Mouse (Mus musculus): ENCODE data around the gene Ghsr. TPM values are rescaled to one million over a fixed set of nuclear protein-coding genes. Genes with fewer than 3 reads are reported as not detected.

The Ghsr gene
- polyA plus RNA-seq, 1 experiment: not detected

GRCm38 (mm10) chr3:27424049-27424667 lies 53.0 kb downstream of the Ghsr start:
- Histone ChIP-seq H3K79me3 (ENCODE audit: low read depth) (no peaks in the 10 kb centered on the region), H3K79me2 (ENCODE audit: control insufficient read depth, insufficient read depth) (no peaks in the 10 kb centered on the region), H3ac (ENCODE audit: control insufficient read depth, insufficient read length, low read depth) (no peak overlapping the region), H3K36me3 (ENCODE audit: control insufficient read depth, insufficient read depth) (peaks cover 50% of the 10 kb centered on the region), H3K4me3 (ENCODE audit: insufficient read depth, poor library complexity, severe bottlenecking) (no peak overlapping the region), H3K27me3 (ENCODE audit: control insufficient read depth, insufficient read depth, insufficient read length) (no peaks in the 10 kb centered on the region)
- no peak for TF ChIP-seq CEBPB (IDR thresholded peaks at IDR 0.05; ENCODE audit: low read depth)
- TF ChIP-seq MYOD1 (IDR thresholded peaks at IDR 0.05; ENCODE audit: control insufficient read depth, insufficient read length, low read depth): no peak
- TF ChIP-seq USF1 (IDR thresholded peaks at IDR 0.05; ENCODE audit: low read depth): no peak
- no peak for TF ChIP-seq MYOG (IDR thresholded peaks at IDR 0.05; ENCODE audit: control insufficient read depth, extremely low read depth, insufficient read length)
- no peak for TF ChIP-seq CTCF (IDR thresholded peaks at IDR 0.05; ENCODE audit: control insufficient read depth, insufficient read depth, insufficient read length)
- TF ChIP-seq MAX (IDR thresholded peaks at IDR 0.05): no peak
- TF ChIP-seq FOSL1 (IDR thresholded peaks at IDR 0.05; ENCODE audit: insufficient read depth, low read length, poor library complexity, severe bottlenecking): no peak

- Histone ChIP-seq H3K27me3 (ENCODE audit: control insufficient read depth, insufficient read depth, insufficient read length) (no peaks in the 10 kb centered on the region), H3K4me3 (ENCODE audit: insufficient read depth, poor library complexity, severe bottlenecking) (no peak overlapping the region), H3K36me3 (ENCODE audit: control insufficient read depth, insufficient read depth) (peaks cover 47% of the 10 kb centered on the region), H3ac (ENCODE audit: control insufficient read depth, insufficient read length, low read depth) (no peak overlapping the region), H3K79me2 (ENCODE audit: control insufficient read depth, insufficient read depth) (no peaks in the 10 kb centered on the region), H3K79me3 (ENCODE audit: low read depth) (no peaks in the 10 kb centered on the region)
- TF ChIP-seq MYOG (IDR thresholded peaks at IDR 0.05; ENCODE audit: control insufficient read depth, extremely low read depth, insufficient read length) (no peak), FOSL1 (IDR thresholded peaks at IDR 0.05; ENCODE audit: insufficient read depth, low read length, poor library complexity, severe bottlenecking) (no peak), CTCF (IDR thresholded peaks at IDR 0.05; ENCODE audit: control insufficient read depth, insufficient read depth, insufficient read length) (no peak), MYOD1 (IDR thresholded peaks at IDR 0.05; ENCODE audit: control insufficient read depth, insufficient read length, low read depth) (no peak), MAX (IDR thresholded peaks at IDR 0.05) (no peak), CEBPB (IDR thresholded peaks at IDR 0.05; ENCODE audit: low read depth) (no peak), USF1 (IDR thresholded peaks at IDR 0.05; ENCODE audit: low read depth) (no peak)
These were observed 56.3 kb downstream of the Ghsr start for GRCm38 (mm10) chr3:27427406-27427805.

Other genes starting within 250 kb of the Ghsr start
- gene Ect2, start 217.5 kb upstream of the Ghsr start, polyA plus RNA-seq (2012; fragmentation: generic; extraction: Trizol): 19.8 TPM
- 8.3 TPM for gene Nceh1, start 188.4 kb upstream of the Ghsr start, polyA plus RNA-seq (2012; fragmentation: generic; extraction: Trizol)
- not detected for gene Tnfsf10, start 54.3 kb upstream of the Ghsr start, polyA plus RNA-seq (2012; fragmentation: generic; extraction: Trizol)

Measured in C2C12 (cell line).